ENCODE assay signal across 10 mouse cellular contexts in genomic region chr5:73598943-73599695, GRCm38 (mm10). TPM values are rescaled to one million over a fixed set of nuclear protein-coding genes. Genes with fewer than 3 reads are reported as not detected.
A peak's percentile ranks its signal among the peaks of the same experiment; 100 is the strongest.
DNase-seq lines count a peak whose midpoint lies in the region; ATAC-seq and TF ChIP-seq lines count a peak whose summit lies in the region.
"Had no signal": no experiment of that assay in that cellular context is flagged by ENCODE, and none has a peak within 500 bp of the region (broad histone marks: within the 10 kb centered on the region; RNA-seq: fewer than 3 reads in every experiment).

No protein-coding gene starts in this region.

- no peak overlapping the region for H3K4me2 ChIP-seq in hindbrain, embryonic 15.5 days
- H3K4me2 ChIP-seq: heart, embryonic 13.5 days had no signal

- H3K27ac ChIP-seq in cerebellum, adult 2 months (ENCODE audit: insufficient read depth, low read length) = no peak overlapping the region
- H3K27ac ChIP-seq in hindbrain, embryonic 15.5 days (replicated peaks) = 0 out of 2 replicates have a peak overlapping the region, but pooled peaks have one; percentile 31
- H3K27ac ChIP-seq: heart, embryonic 13.5 days had no signal

- no peaks in the 10 kb centered on the region for H3K27me3 ChIP-seq in cerebellum, adult 2 months (ENCODE audit: control insufficient read depth, insufficient read depth, low read length)
- H3K27me3 ChIP-seq in hindbrain, embryonic 15.5 days = no peaks in the 10 kb centered on the region
- H3K27me3 ChIP-seq: heart, embryonic 13.5 days had no signal

- peak; percentile 23 to 26 for DNase-seq in cerebellum, postnatal 14 days
- DNase-seq in cerebellum, adult 2 months = no peak
- DNase-seq in 3T3-L1 (ENCODE audit: low read depth, low spot score) = peak; percentile 20
- DNase-seq in embryo, embryonic 10.5 days (ENCODE audit: low spot score) = peak; percentile 36
- DNase-seq in spleen, postnatal 36 days (ENCODE audit: low spot score in 2 of 2) = no peak
- no peak for DNase-seq in lung, adult 18-20 months
- no peak for DNase-seq in urinary bladder, adult 2 months (ENCODE audit: low spot score)
- DNase-seq: liver had no signal

- H3K36me3 ChIP-seq in hindbrain, embryonic 15.5 days = no peaks in the 10 kb centered on the region
- H3K36me3 ChIP-seq: heart, embryonic 13.5 days had no signal

- H3K9ac ChIP-seq in hindbrain, embryonic 15.5 days = no peak overlapping the region
- H3K9ac ChIP-seq: heart, embryonic 13.5 days had no signal

- H3K4me1 ChIP-seq in cerebellum, adult 2 months (ENCODE audit: control insufficient read depth, insufficient read depth, low read length) = peaks cover 4% of the 10 kb centered on the region
- peaks cover 20% of the 10 kb centered on the region for H3K4me1 ChIP-seq in hindbrain, embryonic 15.5 days (replicated peaks)
- H3K4me1 ChIP-seq: heart, embryonic 13.5 days had no signal

- peak; percentile 72 for ATAC-seq in hindbrain, embryonic 15.5 days (ENCODE audit: low FRiP score, low read depth)

- WGBS in cerebellum, adult 2 months = 42% methylated on average over 5 of the region's 5 CpGs
- WGBS in hindbrain, embryonic 15.5 days = 61% methylated on average over 5 of the region's 5 CpGs

- H3K9me3 ChIP-seq in hindbrain, embryonic 15.5 days = no peaks in the 10 kb centered on the region
- H3K9me3 ChIP-seq: heart, embryonic 13.5 days had no signal

- no peak overlapping the region for H3K4me3 ChIP-seq in cerebellum, adult 2 months (replicated peaks; ENCODE audit: insufficient read depth, low read depth, low read length)
- H3K4me3 ChIP-seq in hindbrain, embryonic 15.5 days = no peak overlapping the region
- H3K4me3 ChIP-seq: heart, embryonic 13.5 days had no signal

- no peak for TF ChIP-seq POLR2A in cerebellum, adult 2 months (IDR thresholded peaks at IDR 0.05; ENCODE audit: borderline replicate concordance, insufficient read depth, low read length)

- no peak for TF ChIP-seq CTCF in cerebellum, adult 2 months (IDR thresholded peaks at IDR 0.05; ENCODE audit: borderline replicate concordance, insufficient read depth, low read depth, low read length)

RNA-seq across cellular contexts. Expression of gene Lrrc66, which starts 33.2 kb away (rescaled TPM):
- not detected in 2 replicates for polyA plus RNA-seq in cerebellum, adult 2 months (2012; rRNA removed)
- polyA plus RNA-seq in hindbrain, embryonic 15.5 days (2015; fragmentation: Nextera tagmentation; extraction: Ambion mirVana) = not detected in 2 replicates
- 0.10 and 0.19 TPM in 2 replicates for polyA plus RNA-seq in urinary bladder, adult 2 months (2012; rRNA removed)

RNA-seq across cellular contexts. Expression of gene Sgcb, which starts 48.5 kb away (rescaled TPM):
- polyA plus RNA-seq in cerebellum, adult 2 months (2012; rRNA removed) = 47.8 and 50.9 TPM in 2 replicates
- polyA plus RNA-seq in hindbrain, embryonic 15.5 days (2015; fragmentation: Nextera tagmentation; extraction: Ambion mirVana) = 40.9 and 44.3 TPM in 2 replicates
- polyA plus RNA-seq in urinary bladder, adult 2 months (2012; rRNA removed) = 32.3 and 34.5 TPM in 2 replicates

RNA-seq across cellular contexts. Expression of gene Spata18, which starts 52.1 kb away (rescaled TPM):
- polyA plus RNA-seq in cerebellum, adult 2 months (2012; rRNA removed) = 0.26 and 0.89 TPM in 2 replicates
- polyA plus RNA-seq in hindbrain, embryonic 15.5 days (2015; fragmentation: Nextera tagmentation; extraction: Ambion mirVana) = 1.1 and 1.3 TPM in 2 replicates
- 0.07 TPM in 1 of 2 replicates, not detected in the other for polyA plus RNA-seq in urinary bladder, adult 2 months (2012; rRNA removed)

Comparison
In these comparisons a context has a peak if more than half of its experiments do, and no peak if none do; other contexts are left out.
1. DNase-seq: peak in cerebellum, postnatal 14 days (2 of 2), 3T3-L1 (single experiment) and embryo, embryonic 10.5 days (single experiment); none in cerebellum, adult 2 months (0 of 2), spleen, postnatal 36 days (0 of 2), lung, adult 18-20 months (0 of 2) and urinary bladder, adult 2 months (single experiment).